Mouse (Mus musculus): ENCODE data around the gene Zscan25. TPM values are rescaled to one million over a fixed set of nuclear protein-coding genes. Genes with fewer than 3 reads are reported as not detected.
"Not testable (repeated sequence)": the region's sequence is repeated elsewhere in the genome, so short reads cannot be mapped to it uniquely, and the experiment has no call there.

Zscan25 gene
- polyA plus RNA-seq, 1 experiment from 2014 or later = 1.0 TPM

DNA sequence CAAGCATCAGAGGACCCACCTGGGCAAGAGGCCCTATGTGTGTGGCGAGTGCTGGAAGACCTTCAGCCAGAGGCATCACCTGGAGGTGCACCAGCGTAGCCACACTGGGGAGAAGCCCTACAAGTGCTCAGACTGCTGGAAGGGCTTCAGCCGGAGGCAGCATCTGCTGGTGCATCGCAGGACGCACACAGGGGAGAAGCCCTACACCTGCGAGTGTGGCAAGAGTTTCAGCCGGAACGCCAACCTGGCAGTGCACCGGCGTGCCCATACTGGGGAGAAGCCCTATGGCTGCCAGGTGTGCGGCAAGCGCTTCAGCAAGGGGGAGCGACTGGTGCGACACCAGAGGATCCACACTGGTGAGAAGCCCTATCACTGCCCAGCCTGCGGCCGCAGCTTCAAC is 10.4 kb downstream of the Zscan25 start:
- Histone ChIP-seq H3K27ac (ENCODE audit: low read depth, low read length) (no peak overlapping the region), H3K36me3 (ENCODE audit: control insufficient read depth, insufficient read depth, low read length) (peaks cover 32% of the 10 kb centered on the region), H3K4me1 (ENCODE audit: control insufficient read depth, insufficient read depth, low read length) (no peaks in the 10 kb centered on the region), H3K4me2 (no peak overlapping the region), H3K9ac (ENCODE audit: low read length) (no peak overlapping the region), H3K9me3 (ENCODE audit: control insufficient read depth, low read length) (no peaks in the 10 kb centered on the region), H3K4me3 (ENCODE audit: low read depth, low read length) (no peak overlapping the region), H3K27me3 (ENCODE audit: control insufficient read depth, insufficient read depth, low read length) (no peaks in the 10 kb centered on the region)
- ATAC-seq (ENCODE audit: low FRiP score) = no peak
- no peak for DNase-seq (ENCODE audit: low spot score, missing footprints)
- 95% methylated on average over 16 of the region's 16 CpGs for WGBS

DNA sequence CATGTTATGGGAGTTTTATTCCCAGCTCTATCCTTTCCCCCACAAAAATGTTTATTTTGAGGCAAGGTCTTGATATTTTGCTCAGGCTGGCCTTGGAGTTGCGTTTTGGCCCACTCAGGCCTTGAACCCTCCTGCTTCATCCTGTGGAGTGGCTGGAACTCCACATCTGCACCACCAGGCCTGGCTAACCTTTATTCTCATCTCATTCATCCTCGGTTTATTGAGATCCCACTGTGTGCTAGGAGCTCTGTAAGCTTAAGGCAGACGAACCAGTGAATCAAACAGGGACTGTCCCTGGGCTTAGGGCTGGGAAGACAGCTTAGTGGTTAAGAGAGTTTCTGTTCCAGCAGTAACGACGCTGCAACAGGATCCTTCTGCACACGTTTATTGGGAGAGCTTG is 12.1 kb downstream of the Zscan25 start:
- Histone ChIP-seq H3K9ac (ENCODE audit: low read length) (no peak overlapping the region), H3K9me3 (ENCODE audit: control insufficient read depth, low read length) (no peaks in the 10 kb centered on the region), H3K4me1 (ENCODE audit: control insufficient read depth, insufficient read depth, low read length) (no peaks in the 10 kb centered on the region), H3K27ac (ENCODE audit: low read depth, low read length) (no peak overlapping the region), H3K36me3 (ENCODE audit: control insufficient read depth, insufficient read depth, low read length) (peaks cover 27% of the 10 kb centered on the region), H3K27me3 (ENCODE audit: control insufficient read depth, insufficient read depth, low read length) (no peaks in the 10 kb centered on the region), H3K4me2 (no peak overlapping the region), H3K4me3 (ENCODE audit: low read depth, low read length) (no peak overlapping the region)
- WGBS = 92% methylated on average over 6 of the region's 6 CpGs
- DNase-seq (ENCODE audit: low spot score, missing footprints) (no peak), ATAC-seq (ENCODE audit: low FRiP score) (no peak)

DNA sequence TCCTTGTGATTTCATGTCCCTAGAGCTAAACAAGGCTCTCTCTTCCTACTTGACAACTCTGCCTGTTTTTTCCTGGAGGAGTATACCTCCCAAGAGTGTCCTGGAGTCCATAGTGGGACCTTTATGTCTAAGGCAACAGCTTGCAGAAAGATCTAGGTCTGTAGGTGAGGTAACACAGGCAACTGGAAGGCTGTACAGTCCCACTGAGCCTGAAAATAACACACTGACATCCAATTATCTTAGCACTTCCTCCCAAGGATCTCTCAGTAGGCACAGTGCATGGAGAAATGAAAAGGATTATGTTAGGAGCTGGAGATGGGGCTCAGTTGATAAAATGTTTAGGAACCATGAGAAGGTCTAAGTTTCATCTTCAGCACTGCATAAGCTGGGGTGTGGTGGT is 20.2 kb downstream of the Zscan25 start:
- no peaks in the 10 kb centered on the region for H3K4me1 ChIP-seq (ENCODE audit: control insufficient read depth, insufficient read depth, low read length)

DNA sequence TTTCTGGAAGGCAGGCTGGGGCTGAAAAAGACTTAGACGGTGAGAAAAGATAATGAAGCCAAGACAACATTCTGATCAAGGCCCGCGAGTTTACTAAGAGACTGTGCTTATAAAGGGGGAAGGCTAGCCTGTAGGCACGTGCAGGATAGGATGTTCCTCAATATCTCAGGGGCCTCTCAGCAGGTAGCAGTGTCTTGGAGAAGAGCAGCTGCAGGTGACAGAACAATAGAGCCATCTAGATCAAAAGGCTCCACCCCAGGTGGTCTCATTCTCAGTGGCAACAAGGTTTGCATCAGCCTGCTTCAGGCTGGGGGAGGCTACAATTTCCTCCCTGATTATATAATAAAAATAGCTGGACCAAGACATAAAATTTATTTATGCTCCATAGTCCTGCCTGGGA is 21.5 kb downstream of the Zscan25 start:
- H3K27ac ChIP-seq (ENCODE audit: low read depth, low read length); H3K9ac ChIP-seq (ENCODE audit: low read length); H3K4me3 ChIP-seq (ENCODE audit: low read depth, low read length); H3K9me3 ChIP-seq (ENCODE audit: control insufficient read depth, low read length); H3K36me3 ChIP-seq (ENCODE audit: control insufficient read depth, insufficient read depth, low read length); H3K27me3 ChIP-seq (ENCODE audit: control insufficient read depth, insufficient read depth, low read length); H3K4me1 ChIP-seq (ENCODE audit: control insufficient read depth, insufficient read depth, low read length); H3K4me2 ChIP-seq; DNase-seq (ENCODE audit: low spot score, missing footprints); ATAC-seq (ENCODE audit: low FRiP score): not testable (repeated sequence)
- WGBS = 73% methylated on average over 4 of the region's 4 CpGs

More for the DNA sequence above, 20.2 kb downstream of the Zscan25 start:
- H3K27me3 ChIP-seq (ENCODE audit: control insufficient read depth, insufficient read depth, low read length) = no peaks in the 10 kb centered on the region
- no peak overlapping the region for H3K4me2 ChIP-seq
- no peak overlapping the region for H3K9ac ChIP-seq (ENCODE audit: low read length)
- no peaks in the 10 kb centered on the region for H3K36me3 ChIP-seq (ENCODE audit: control insufficient read depth, insufficient read depth, low read length)
- DNase-seq (ENCODE audit: low spot score, missing footprints) (no peak), ATAC-seq (ENCODE audit: low FRiP score) (no peak)
- no peaks in the 10 kb centered on the region for H3K9me3 ChIP-seq (ENCODE audit: control insufficient read depth, low read length)
- no peak overlapping the region for H3K4me3 ChIP-seq (ENCODE audit: low read depth, low read length)
- no peak overlapping the region for H3K27ac ChIP-seq (ENCODE audit: low read depth, low read length)

DNA sequence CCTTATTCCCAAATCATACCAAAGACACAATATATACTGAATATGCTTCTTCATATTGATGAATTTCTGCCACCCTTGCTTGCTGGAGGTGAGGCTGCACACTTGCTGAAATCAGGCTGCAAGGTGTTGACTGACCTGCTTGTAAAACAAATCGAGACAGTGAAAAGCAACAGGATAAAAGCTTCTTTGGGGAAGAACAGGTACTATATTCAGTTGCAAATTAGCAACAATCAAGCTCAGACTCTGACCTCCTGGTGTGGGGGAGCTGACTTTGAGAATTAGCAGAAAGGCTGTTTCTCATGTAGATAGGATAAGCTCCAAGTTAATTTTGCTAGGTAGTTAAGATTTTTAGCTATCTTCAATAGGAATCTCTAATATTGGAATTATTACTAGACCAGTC is 22.1 kb downstream of the Zscan25 start:
- WGBS = 82% methylated on average over 1 of the region's 1 CpGs
- Histone ChIP-seq H3K4me1 (ENCODE audit: control insufficient read depth, insufficient read depth, low read length) (no peaks in the 10 kb centered on the region), H3K36me3 (ENCODE audit: control insufficient read depth, insufficient read depth, low read length) (no peaks in the 10 kb centered on the region), H3K4me3 (ENCODE audit: low read depth, low read length) (no peak overlapping the region), H3K9me3 (ENCODE audit: control insufficient read depth, low read length) (no peaks in the 10 kb centered on the region), H3K9ac (ENCODE audit: low read length) (no peak overlapping the region), H3K27ac (ENCODE audit: low read depth, low read length) (no peak overlapping the region), H3K27me3 (ENCODE audit: control insufficient read depth, insufficient read depth, low read length) (no peaks in the 10 kb centered on the region), H3K4me2 (no peak overlapping the region)
- ATAC-seq (ENCODE audit: low FRiP score) = no peak
- no peak for DNase-seq (ENCODE audit: low spot score, missing footprints)

DNA sequence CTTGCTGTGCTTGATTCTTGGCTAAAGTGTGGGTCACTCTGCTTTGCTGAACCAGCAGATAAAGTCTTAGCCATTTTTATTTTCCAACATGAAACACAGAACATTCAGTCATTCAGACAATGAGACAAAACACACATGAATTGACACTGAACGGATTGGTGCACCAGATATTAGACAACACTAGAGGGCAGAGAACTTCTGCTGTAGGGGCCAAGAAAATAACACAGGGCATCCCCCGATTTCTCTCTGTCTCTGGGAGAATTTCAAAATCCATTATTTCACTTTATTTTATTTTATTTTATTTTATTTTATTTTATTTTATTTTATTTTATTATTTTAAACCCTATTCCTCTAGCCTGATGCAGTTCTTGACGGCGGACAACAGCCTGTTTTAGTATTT is 26.7 kb downstream of the Zscan25 start:
- H3K36me3 ChIP-seq (ENCODE audit: control insufficient read depth, insufficient read depth, low read length); DNase-seq (ENCODE audit: low spot score, missing footprints); H3K9me3 ChIP-seq (ENCODE audit: control insufficient read depth, low read length); ATAC-seq (ENCODE audit: low FRiP score); H3K9ac ChIP-seq (ENCODE audit: low read length); H3K27me3 ChIP-seq (ENCODE audit: control insufficient read depth, insufficient read depth, low read length); H3K4me2 ChIP-seq; H3K4me3 ChIP-seq (ENCODE audit: low read depth, low read length); H3K27ac ChIP-seq (ENCODE audit: low read depth, low read length); H3K4me1 ChIP-seq (ENCODE audit: control insufficient read depth, insufficient read depth, low read length): not testable (repeated sequence)
- 94% methylated on average over 4 of the region's 4 CpGs for WGBS

DNA sequence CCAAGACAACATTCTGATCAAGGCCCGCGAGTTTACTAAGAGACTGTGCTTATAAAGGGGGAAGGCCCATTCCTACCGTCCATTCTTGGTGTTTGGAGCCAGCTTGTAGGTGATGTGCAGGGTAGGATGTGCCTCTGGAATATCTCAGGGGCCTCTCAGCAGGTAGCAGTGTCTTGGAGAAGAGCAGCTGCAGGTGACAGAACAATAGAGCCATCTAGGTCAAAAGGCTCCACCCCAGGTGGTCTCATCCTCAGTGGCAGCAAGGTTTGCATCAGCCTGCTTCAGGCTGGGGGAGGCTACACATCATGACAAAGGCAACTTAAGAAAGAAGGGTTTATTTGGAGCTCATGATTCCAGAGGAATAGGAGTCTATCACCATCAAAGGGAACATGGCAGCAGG is 27.5 kb downstream of the Zscan25 start:
- not testable (repeated sequence) for H3K9ac ChIP-seq (ENCODE audit: low read length); H3K27me3 ChIP-seq (ENCODE audit: control insufficient read depth, insufficient read depth, low read length); ATAC-seq (ENCODE audit: low FRiP score); H3K4me2 ChIP-seq; H3K27ac ChIP-seq (ENCODE audit: low read depth, low read length); H3K4me3 ChIP-seq (ENCODE audit: low read depth, low read length); H3K36me3 ChIP-seq (ENCODE audit: control insufficient read depth, insufficient read depth, low read length); H3K4me1 ChIP-seq (ENCODE audit: control insufficient read depth, insufficient read depth, low read length); DNase-seq (ENCODE audit: low spot score, missing footprints); H3K9me3 ChIP-seq (ENCODE audit: control insufficient read depth, low read length)
- 85% methylated on average over 3 of the region's 3 CpGs for WGBS

DNA sequence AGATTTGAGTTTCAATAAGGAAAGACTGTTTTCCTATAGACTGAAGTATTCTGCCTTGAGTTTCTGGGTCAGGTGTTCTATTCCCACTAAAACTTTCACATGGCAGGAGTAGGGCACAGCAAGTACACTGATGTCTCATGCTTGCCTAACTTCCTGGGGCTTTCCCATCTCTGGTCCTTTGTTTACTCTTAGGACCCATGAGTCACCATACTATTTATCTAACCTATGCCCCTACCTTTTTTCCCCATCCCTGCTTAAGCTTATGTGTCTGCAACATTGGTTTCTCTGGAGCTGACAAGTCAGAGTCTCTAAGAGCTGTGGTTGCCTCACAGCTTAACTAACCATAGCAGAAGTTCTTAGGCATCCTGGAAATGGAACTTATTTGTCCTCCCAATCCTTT is 33.5 kb downstream of the Zscan25 start:
- Histone ChIP-seq H3K9ac (ENCODE audit: low read length) (no peak overlapping the region), H3K27ac (ENCODE audit: low read depth, low read length) (no peak overlapping the region), H3K27me3 (ENCODE audit: control insufficient read depth, insufficient read depth, low read length) (no peaks in the 10 kb centered on the region), H3K4me3 (ENCODE audit: low read depth, low read length) (no peak overlapping the region), H3K4me1 (ENCODE audit: control insufficient read depth, insufficient read depth, low read length) (no peaks in the 10 kb centered on the region), H3K36me3 (ENCODE audit: control insufficient read depth, insufficient read depth, low read length) (no peaks in the 10 kb centered on the region), H3K9me3 (ENCODE audit: control insufficient read depth, low read length) (peaks cover 6% of the 10 kb centered on the region; the same call in 1 of the 2 replicates), H3K4me2 (no peak overlapping the region)
- no peak for DNase-seq (ENCODE audit: low spot score, missing footprints)
- ATAC-seq (ENCODE audit: low FRiP score) = no peak

DNA sequence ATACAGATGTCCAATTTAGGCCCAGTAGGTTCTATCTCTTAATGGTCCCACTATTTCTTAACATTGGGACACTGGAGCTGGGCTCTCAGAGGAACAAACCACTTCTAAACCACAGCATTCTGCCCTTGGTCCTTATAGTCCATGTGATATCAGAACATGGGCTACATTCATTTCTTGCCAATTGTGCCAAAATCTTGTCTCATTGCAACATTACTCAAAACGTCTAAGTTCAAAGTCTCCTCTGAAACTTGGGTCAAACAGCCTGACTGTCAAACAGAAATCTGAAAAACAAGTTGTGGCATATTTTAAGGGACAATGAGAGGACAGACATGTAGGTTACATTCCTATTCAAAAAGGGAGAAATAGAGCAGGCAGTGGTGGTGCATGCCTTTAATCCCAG is 36.8 kb downstream of the Zscan25 start:
- 91% methylated on average over 1 of the region's 1 CpGs for WGBS
- Histone ChIP-seq H3K9ac (ENCODE audit: low read length) (no peak overlapping the region), H3K4me1 (ENCODE audit: control insufficient read depth, insufficient read depth, low read length) (no peaks in the 10 kb centered on the region), H3K4me2 (no peak overlapping the region), H3K27me3 (ENCODE audit: control insufficient read depth, insufficient read depth, low read length) (no peaks in the 10 kb centered on the region), H3K27ac (ENCODE audit: low read depth, low read length) (no peak overlapping the region), H3K4me3 (ENCODE audit: low read depth, low read length) (no peak overlapping the region), H3K9me3 (ENCODE audit: control insufficient read depth, low read length) (peaks cover 5% of the 10 kb centered on the region; the same call in 1 of the 2 replicates), H3K36me3 (ENCODE audit: control insufficient read depth, insufficient read depth, low read length) (no peaks in the 10 kb centered on the region)
- no peak for ATAC-seq (ENCODE audit: low FRiP score)
- DNase-seq (ENCODE audit: low spot score, missing footprints) = no peak

DNA sequence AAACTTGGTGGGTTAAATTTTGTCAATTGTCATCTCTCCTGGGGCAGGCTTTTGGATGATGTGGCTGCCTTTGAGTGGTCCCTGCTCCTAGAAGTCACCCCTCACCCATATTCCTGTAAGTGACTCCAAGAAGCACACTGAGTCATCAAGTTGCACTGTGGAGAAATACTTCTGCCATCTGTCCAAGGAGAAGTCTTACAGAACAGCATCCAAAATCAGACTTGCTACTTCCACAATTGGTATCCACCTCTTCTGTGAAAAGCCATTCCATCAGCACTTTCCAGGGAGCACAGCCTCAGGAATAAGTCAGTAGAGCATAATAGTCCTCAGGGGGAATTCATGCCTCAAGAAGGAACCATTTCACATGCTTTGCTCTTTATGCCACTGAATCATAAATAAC is 58.5 kb downstream of the Zscan25 start:
- DNase-seq (ENCODE audit: low spot score, missing footprints); H3K36me3 ChIP-seq (ENCODE audit: control insufficient read depth, insufficient read depth, low read length); H3K4me2 ChIP-seq; H3K9ac ChIP-seq (ENCODE audit: low read length); H3K9me3 ChIP-seq (ENCODE audit: control insufficient read depth, low read length); H3K4me1 ChIP-seq (ENCODE audit: control insufficient read depth, insufficient read depth, low read length); ATAC-seq (ENCODE audit: low FRiP score); H3K4me3 ChIP-seq (ENCODE audit: low read depth, low read length); H3K27me3 ChIP-seq (ENCODE audit: control insufficient read depth, insufficient read depth, low read length); H3K27ac ChIP-seq (ENCODE audit: low read depth, low read length): not testable (repeated sequence)

Data from midbrain, embryonic 11.5 days (tissue).